Mouse (Mus musculus) heart, postnatal 0 days (tissue): ENCODE measurements around the gene Inpp4a. TPM values are rescaled to one million over a fixed set of nuclear protein-coding genes. Genes with fewer than 3 reads are reported as not detected.

Experiments
- ATAC-seq: fragments of 200-750 bp; cut with Nextera tagmentation; 2 replicates; pipeline ENCODE4 v1.8.0; 2017; ENCODE audit warnings: low read depth, moderate number of reproducible peaks, moderate library complexity; ENCODE audit not compliant: insufficient read depth
- DNase-seq: peaks from one replicate; pipeline ENCODE4 v3.0.0-alpha.2; 2016; ENCODE audit warnings: low spot score
- H3K27ac ChIP-seq: fragments of 300-500 bp; sonication (generic); 2 replicates; pipeline ENCODE4 v1.5.1; 2014; ENCODE audit warnings: low read depth, mild to moderate bottlenecking
- H3K27me3 ChIP-seq: fragments of 300-500 bp; sonication (generic); 2 replicates; pipeline ENCODE4 v1.6.1; 2014; ENCODE audit warnings: low read length, mixed read lengths; ENCODE audit not compliant: control insufficient read depth, insufficient read depth
- H3K36me3 ChIP-seq: fragments of 300-500 bp; sonication (generic); replicated peaks from 2 replicates; pipeline ENCODE4 v1.6.1; 2014; ENCODE audit warnings: low read length, mixed read lengths; ENCODE audit not compliant: control insufficient read depth, insufficient read depth
- H3K4me1 ChIP-seq: fragments of 300-500 bp; sonication (generic); 2 replicates; pipeline ENCODE4 v1.6.1; 2014; ENCODE audit warnings: antibody characterized with exemption; ENCODE audit not compliant: control insufficient read depth, insufficient read depth
- H3K4me2 ChIP-seq: fragments of 300-500 bp; sonication (generic); 2 replicates; pipeline ENCODE4 v1.6.1; 2014; ENCODE audit warnings: low read depth, mild to moderate bottlenecking, low read length, moderate library complexity
- H3K4me3 ChIP-seq: fragments of 300-500 bp; sonication (generic); 2 replicates; pipeline ENCODE4 v1.5.1; 2014; ENCODE audit warnings: low read depth, low read length
- H3K9ac ChIP-seq: fragments of 300-500 bp; sonication (generic); replicated peaks from 2 replicates; pipeline ENCODE4 v1.6.1; 2014; ENCODE audit warnings: low read depth, low read length, mixed read lengths
- H3K9me3 ChIP-seq: fragments of 300-500 bp; sonication (generic); replicated peaks from 2 replicates; pipeline ENCODE4 v1.6.1; 2016; ENCODE audit warnings: low read length; ENCODE audit not compliant: control insufficient read depth
- CTCF ChIP-seq: IDR thresholded peaks from 2 replicates; pipeline ENCODE4 v1.5.1; 2016; ENCODE audit warnings: antibody characterized with exemption, control low read depth, low read depth
- EP300 ChIP-seq: IDR thresholded peaks from 2 replicates; pipeline ENCODE4 v1.6.1; 2016; ENCODE audit warnings: antibody characterized with exemption, low read depth
- WGBS: fragments of 180-500 bp; shearing (Covaris S2); extraction: QIAGEN DNeasy Blood & Tissue Kit; methylation state at CpG from one replicate; pipeline ENCODE4 v1.1.7; 2014; 5-methylcytosine and 5-hydroxymethylcytosine counted together
- polyA plus RNA-seq: library from polyadenylated mRNA; unstranded; fragments of >200 nt; fragmentation: Nextera tagmentation; extraction: Ambion mirVana; gene quantifications from 2 replicates; pipeline ENCODE4 v1.2.1, GENCODE M21; 2015
- total RNA-seq: library from RNA; depleted of rRNA; stranded (reverse); fragments of >200 nt; gene quantifications from 2 replicates; pipeline ENCODE4 v1.2.3, GENCODE M21; 2014; ENCODE audit warnings: low replicate concordance

Inpp4a gene
- total and polyA plus RNA-seq, 2 experiments from 2014 or later = 8.8 to 9.5 TPM

DNA sequence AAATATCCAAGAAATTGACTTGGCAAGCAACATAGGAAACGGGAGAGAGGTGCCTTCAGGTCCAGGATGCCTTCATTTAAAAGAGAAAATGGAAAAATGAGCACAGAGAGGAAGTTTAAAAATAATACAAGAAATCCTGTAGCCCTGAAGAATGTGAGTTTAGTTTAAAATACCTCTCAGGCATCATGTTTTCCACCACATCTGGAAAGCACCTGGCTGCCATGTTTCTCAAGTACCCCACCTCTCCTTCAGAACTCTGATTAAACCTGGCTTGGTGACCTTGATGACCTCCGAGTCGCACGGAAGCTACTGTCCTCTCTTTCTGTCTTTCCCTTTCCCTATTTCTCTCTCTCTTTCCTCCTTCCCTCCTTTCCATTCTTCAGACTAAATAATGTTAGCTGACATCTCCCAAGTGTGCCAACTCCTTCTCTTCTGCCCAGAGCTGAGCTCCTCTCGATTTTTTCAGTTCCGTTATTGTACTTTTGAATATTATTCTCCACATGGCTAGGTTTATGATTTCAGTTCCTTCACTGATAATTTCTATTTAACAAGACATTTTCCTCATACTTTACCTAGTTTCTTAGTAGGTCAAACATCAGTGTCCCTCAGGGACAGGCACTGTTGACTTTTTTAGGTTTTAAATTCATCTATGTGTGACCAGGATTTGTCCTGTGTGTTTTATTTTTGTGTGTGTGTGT lies 59.9 kb downstream of the Inpp4a start:
- Histone ChIP-seq H3K27me3 (no peaks in the 10 kb centered on the region), H3K9ac (no peak overlapping the region), H3K36me3 (peaks cover 18% of the 10 kb centered on the region), H3K9me3 (no peaks in the 10 kb centered on the region), H3K4me3 (no peak overlapping the region), H3K4me1 (peaks cover 4% of the 10 kb centered on the region; the same call in 1 of the 2 replicates), H3K4me2 (no peak overlapping the region), H3K27ac (no peak overlapping the region)
- WGBS = 81% methylated on average over 6 of the region's 6 CpGs
- DNase-seq (no peak), ATAC-seq (no peak)
- TF ChIP-seq CTCF = no peak
- no peak for TF ChIP-seq EP300

DNA sequence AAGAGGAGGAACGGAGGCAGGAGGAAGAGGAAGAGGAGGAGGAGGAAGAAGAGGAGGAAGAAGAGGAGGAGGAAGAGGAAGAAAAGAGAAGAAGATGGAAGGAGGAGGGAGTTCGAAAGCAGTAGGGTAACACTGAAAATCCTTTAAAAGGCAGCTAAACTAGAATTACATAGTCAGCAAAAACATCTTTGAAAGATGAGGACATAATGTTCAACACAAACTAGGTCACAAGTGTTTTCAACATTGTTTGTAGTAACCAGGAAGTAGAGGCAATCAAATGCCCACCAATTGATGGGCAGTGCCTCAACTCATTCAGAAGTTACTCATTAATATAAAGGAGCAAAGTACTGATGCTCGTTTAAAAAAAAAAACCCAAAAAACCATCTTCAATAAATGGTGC lies 61.1 kb downstream of the Inpp4a start:
- Histone ChIP-seq H3K4me1 (no peaks in the 10 kb centered on the region), H3K4me2 (no peak overlapping the region), H3K36me3 (peaks cover 20% of the 10 kb centered on the region), H3K27me3 (no peaks in the 10 kb centered on the region), H3K27ac (no peak overlapping the region), H3K9ac (no peak overlapping the region), H3K9me3 (no peaks in the 10 kb centered on the region), H3K4me3 (no peak overlapping the region)
- no peak for TF ChIP-seq EP300
- TF ChIP-seq CTCF = no peak
- WGBS = 77% methylated on average over 3 of the region's 3 CpGs
- ATAC-seq (no peak), DNase-seq (no peak)

DNA sequence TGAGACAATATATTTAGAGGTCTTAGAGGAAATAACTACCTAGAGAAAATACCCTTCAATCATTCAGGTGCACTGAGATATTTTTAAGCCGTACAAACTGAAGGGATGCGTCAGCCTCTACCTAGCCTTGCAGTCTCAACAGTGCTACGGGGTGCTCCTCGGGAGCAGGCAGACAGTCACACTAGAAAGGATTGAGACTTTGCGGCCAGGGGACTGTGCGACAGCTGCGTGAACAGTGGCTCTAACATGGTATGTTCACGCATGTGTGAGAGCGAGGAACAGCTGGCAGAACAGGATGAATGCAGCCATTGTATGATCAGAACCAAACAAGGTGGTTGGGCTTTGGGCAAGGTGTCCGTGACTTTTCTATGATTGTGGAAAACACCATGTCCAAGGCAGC lies 63.1 kb downstream of the Inpp4a start:
- Histone ChIP-seq H3K4me2 (no peak overlapping the region), H3K9me3 (no peaks in the 10 kb centered on the region), H3K4me1 (no peaks in the 10 kb centered on the region), H3K4me3 (no peak overlapping the region), H3K27ac (no peak overlapping the region), H3K27me3 (no peaks in the 10 kb centered on the region), H3K9ac (no peak overlapping the region), H3K36me3 (peaks cover 35% of the 10 kb centered on the region)
- no peak for TF ChIP-seq CTCF
- TF ChIP-seq EP300 = no peak
- 91% methylated on average over 10 of the region's 10 CpGs for WGBS
- ATAC-seq = no peak
- DNase-seq = no peak

GRCm38 (mm10) chr1:37368125-37368524 lies 68.5 kb downstream of the Inpp4a start:
- no peak overlapping the region for H3K27ac ChIP-seq
- DNase-seq (no peak), ATAC-seq (no peak)
- H3K9ac ChIP-seq = no peak overlapping the region
- no peaks in the 10 kb centered on the region for H3K4me1 ChIP-seq
- 89% methylated on average over 10 of the region's 10 CpGs for WGBS
- no peak overlapping the region for H3K4me3 ChIP-seq
- H3K27me3 ChIP-seq = no peaks in the 10 kb centered on the region
- no peak for TF ChIP-seq EP300
- no peak for TF ChIP-seq CTCF
- H3K36me3 ChIP-seq = peaks cover 55% of the 10 kb centered on the region
- no peaks in the 10 kb centered on the region for H3K9me3 ChIP-seq
- no peak overlapping the region for H3K4me2 ChIP-seq

DNA sequence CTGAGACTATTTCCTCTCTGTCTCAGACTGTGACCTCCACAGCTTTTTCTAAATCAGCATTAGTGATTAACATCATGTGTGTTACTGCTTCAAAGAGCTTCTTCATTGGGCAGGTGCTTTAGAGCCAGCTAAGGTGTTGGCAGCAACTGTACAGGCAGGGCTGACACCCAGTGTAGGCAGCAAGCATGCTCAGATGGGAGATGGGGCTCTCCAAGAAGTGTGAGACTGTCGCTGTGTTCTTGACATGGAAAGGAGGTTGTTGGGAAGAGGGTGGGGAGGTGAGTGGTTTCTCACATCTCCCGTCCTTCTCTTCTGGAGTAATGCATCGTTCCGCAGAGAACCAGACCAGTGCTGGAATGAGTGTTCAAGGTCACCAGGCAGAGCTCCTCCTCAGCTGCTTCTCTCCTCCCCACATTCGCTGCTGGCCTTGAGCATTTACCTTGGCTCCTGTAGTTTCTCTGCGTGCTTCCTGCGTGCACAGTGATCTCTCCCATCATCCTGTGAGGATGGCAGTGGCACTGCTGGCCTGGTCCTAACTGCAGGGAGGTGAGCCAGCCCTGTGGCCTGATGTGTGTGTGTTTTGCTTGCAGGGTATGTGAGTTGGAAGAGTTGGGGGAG lies 69.2 kb downstream of the Inpp4a start:
- no peak for TF ChIP-seq EP300
- no peak for TF ChIP-seq CTCF
- Histone ChIP-seq H3K4me2 (no peak overlapping the region), H3K27me3 (no peaks in the 10 kb centered on the region), H3K27ac (no peak overlapping the region), H3K4me1 (no peaks in the 10 kb centered on the region), H3K36me3 (peaks cover 55% of the 10 kb centered on the region), H3K4me3 (no peak overlapping the region), H3K9ac (no peak overlapping the region), H3K9me3 (no peaks in the 10 kb centered on the region)
- WGBS = 56% methylated on average over 7 of the region's 7 CpGs
- ATAC-seq (no peak), DNase-seq (no peak)
